Mouse (Mus musculus): ENCODE results near the gene Unc50.

DNA sequence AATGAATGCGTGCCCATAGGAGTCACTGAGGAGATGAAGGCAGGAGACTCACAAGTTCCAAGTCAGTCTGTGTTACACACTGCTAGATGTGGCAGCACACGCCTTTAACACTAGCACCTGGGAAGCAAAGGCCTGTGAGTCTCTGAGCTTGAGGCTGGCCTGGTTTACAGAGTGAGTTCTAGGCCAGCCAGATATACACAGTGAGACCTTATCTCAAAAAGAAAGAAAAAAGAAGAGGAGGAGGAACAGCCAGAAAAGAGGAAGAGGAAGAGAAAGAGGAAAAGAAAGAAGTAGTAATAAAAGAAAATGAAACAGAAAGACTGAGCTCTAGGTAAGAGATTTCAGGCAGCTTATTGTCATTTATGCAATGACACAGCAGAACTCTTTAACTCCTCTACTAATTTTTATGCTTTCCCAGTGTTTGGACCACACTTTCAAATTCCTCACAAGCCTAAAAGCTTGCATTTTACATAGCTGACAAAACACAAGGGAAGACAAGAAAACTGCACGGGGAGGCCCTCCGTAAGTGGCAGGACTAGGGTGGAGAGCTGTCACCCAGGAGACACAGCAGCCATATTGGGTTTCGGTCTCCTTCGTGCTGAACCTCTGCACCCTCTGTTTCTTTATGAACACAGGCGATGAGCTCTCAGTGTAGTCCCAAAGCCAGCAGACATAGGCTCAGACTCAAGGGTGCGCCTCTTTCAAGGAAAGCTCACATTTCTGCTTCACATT is 2.6 kb upstream of the Unc50 start:
- TF ChIP-seq POLR2A (IDR thresholded peaks at IDR 0.05; ENCODE audit: borderline replicate concordance, control insufficient read depth, low read depth, low read length) (no peak), CTCF (IDR thresholded peaks at IDR 0.05; ENCODE audit: control insufficient read depth, insufficient read depth, low read length) (no peak)

All from bone marrow, adult 2 months (tissue).